Mouse (Mus musculus): Measurements from ENCODE around the gene Gm42372. TPM values are rescaled to one million over a fixed set of nuclear protein-coding genes. Genes with fewer than 3 reads are reported as not detected.

Gm42372 gene
- polyA plus RNA-seq, 1 experiment: not detected

- Histone ChIP-seq H3K36me3 (ENCODE audit: control insufficient read depth) (peaks cover 100% of the 10 kb centered on the region), H3K4me1 (ENCODE audit: control insufficient read depth) (no peaks in the 10 kb centered on the region; the same call in 1 of the 2 replicates), H3K9me3 (ENCODE audit: control insufficient read depth, low read length) (no peaks in the 10 kb centered on the region), H3K27me3 (ENCODE audit: control insufficient read depth) (no peaks in the 10 kb centered on the region), H3K4me3 (replicated peaks) (no peak overlapping the region)
- TF ChIP-seq GATA1 (IDR thresholded peaks at IDR 0.05; ENCODE audit: low read length) (no peak), TAL1 (IDR thresholded peaks at IDR 0.05; ENCODE audit: low read length) (no peak)
These were observed 29.2 kb downstream of the Gm42372 start for GRCm38 (mm10) chr7:17011909-17012590.

GRCm38 (mm10) chr7:17015381-17015780, 32.5 kb downstream of the Gm42372 start:
- Histone ChIP-seq H3K4me1 (ENCODE audit: control insufficient read depth) (peaks cover 13% of the 10 kb centered on the region), H3K9me3 (ENCODE audit: control insufficient read depth, low read length) (no peaks in the 10 kb centered on the region), H3K4me3 (replicated peaks) (no peak overlapping the region), H3K27me3 (ENCODE audit: control insufficient read depth) (no peaks in the 10 kb centered on the region), H3K36me3 (ENCODE audit: control insufficient read depth) (peaks cover 97% of the 10 kb centered on the region)
- TF ChIP-seq TAL1 (IDR thresholded peaks at IDR 0.05; ENCODE audit: low read length): no peak
- TF ChIP-seq GATA1 (IDR thresholded peaks at IDR 0.05; ENCODE audit: low read length): no peak

- Histone ChIP-seq H3K9me3 (ENCODE audit: control insufficient read depth, low read length) (no peaks in the 10 kb centered on the region), H3K27me3 (ENCODE audit: control insufficient read depth) (no peaks in the 10 kb centered on the region), H3K4me1 (ENCODE audit: control insufficient read depth) (peaks cover 23% of the 10 kb centered on the region), H3K4me3 (replicated peaks) (no peak overlapping the region), H3K36me3 (ENCODE audit: control insufficient read depth) (peaks cover 97% of the 10 kb centered on the region)
- no peak for TF ChIP-seq GATA1 (IDR thresholded peaks at IDR 0.05; ENCODE audit: low read length)
- TF ChIP-seq TAL1 (IDR thresholded peaks at IDR 0.05; ENCODE audit: low read length): no peak
These were observed 34.1 kb downstream of the Gm42372 start for GRCm38 (mm10) chr7:17017036-17017435.

- no peak for TF ChIP-seq GATA1 (IDR thresholded peaks at IDR 0.05; ENCODE audit: low read length)
- TF ChIP-seq TAL1 (IDR thresholded peaks at IDR 0.05; ENCODE audit: low read length): no peak
- H3K27me3 ChIP-seq (ENCODE audit: control insufficient read depth): no peaks in the 10 kb centered on the region
- peaks cover 97% of the 10 kb centered on the region for H3K36me3 ChIP-seq (ENCODE audit: control insufficient read depth)
- H3K4me1 ChIP-seq (ENCODE audit: control insufficient read depth): peaks cover 28% of the 10 kb centered on the region
- H3K4me3 ChIP-seq (replicated peaks): no peak overlapping the region
- H3K9me3 ChIP-seq (ENCODE audit: control insufficient read depth, low read length): no peaks in the 10 kb centered on the region
These were observed 35.0 kb downstream of the Gm42372 start for GRCm38 (mm10) chr7:17017921-17018320.

- H3K4me3 ChIP-seq (replicated peaks): no peak overlapping the region
- TF ChIP-seq GATA1 (IDR thresholded peaks at IDR 0.05; ENCODE audit: low read length) (no peak), TAL1 (IDR thresholded peaks at IDR 0.05; ENCODE audit: low read length) (no peak)
- no peaks in the 10 kb centered on the region for H3K27me3 ChIP-seq (ENCODE audit: control insufficient read depth)
- H3K9me3 ChIP-seq (ENCODE audit: control insufficient read depth, low read length): no peaks in the 10 kb centered on the region
- peaks cover 97% of the 10 kb centered on the region for H3K36me3 ChIP-seq (ENCODE audit: control insufficient read depth)
- peaks cover 45% of the 10 kb centered on the region for H3K4me1 ChIP-seq (ENCODE audit: control insufficient read depth)
These were observed 36.7 kb downstream of the Gm42372 start for GRCm38 (mm10) chr7:17019426-17020166.

DNA sequence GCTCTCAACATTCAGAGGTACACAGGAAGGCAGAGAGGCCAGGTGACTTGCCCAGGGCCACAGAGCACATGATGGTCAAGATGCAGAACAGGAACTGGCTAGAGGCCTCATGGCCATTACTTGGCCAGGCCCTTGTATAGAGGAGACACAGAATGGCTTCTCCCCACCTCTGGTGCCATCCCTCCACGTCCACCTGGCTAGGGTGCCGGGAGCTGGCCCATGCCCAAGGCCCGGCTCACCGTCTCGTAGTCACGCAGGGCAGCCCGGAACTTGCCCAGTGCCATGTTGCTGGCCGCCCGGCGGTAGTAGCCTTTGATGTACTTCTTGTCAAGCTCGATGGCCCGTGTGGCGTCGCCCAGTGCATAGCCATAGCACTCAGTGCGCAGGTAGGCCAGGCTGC, 39.3 kb downstream of the Gm42372 start:
- no peaks in the 10 kb centered on the region for H3K27me3 ChIP-seq (ENCODE audit: control insufficient read depth)
- H3K4me1 ChIP-seq (ENCODE audit: control insufficient read depth): peaks cover 70% of the 10 kb centered on the region
- no peaks in the 10 kb centered on the region for H3K9me3 ChIP-seq (ENCODE audit: control insufficient read depth, low read length)
- H3K36me3 ChIP-seq (ENCODE audit: control insufficient read depth): peaks cover 86% of the 10 kb centered on the region
- no peak for TF ChIP-seq GATA1 (IDR thresholded peaks at IDR 0.05; ENCODE audit: low read length)
- no peak for TF ChIP-seq TAL1 (IDR thresholded peaks at IDR 0.05; ENCODE audit: low read length)
- no peak overlapping the region for H3K4me3 ChIP-seq (replicated peaks)

GRCm38 (mm10) chr7:17023701-17024100, 40.8 kb downstream of the Gm42372 start:
- no peak overlapping the region for H3K4me3 ChIP-seq (replicated peaks)
- H3K36me3 ChIP-seq (ENCODE audit: control insufficient read depth): peaks cover 74% of the 10 kb centered on the region
- peaks cover 80% of the 10 kb centered on the region for H3K4me1 ChIP-seq (ENCODE audit: control insufficient read depth)

GRCm38 (mm10) chr7:17024141-17024540, 41.3 kb downstream of the Gm42372 start:
- Histone ChIP-seq H3K4me3 (replicated peaks) (no peak overlapping the region), H3K9me3 (ENCODE audit: control insufficient read depth, low read length) (no peaks in the 10 kb centered on the region), H3K4me1 (ENCODE audit: control insufficient read depth) (peaks cover 85% of the 10 kb centered on the region), H3K36me3 (ENCODE audit: control insufficient read depth) (peaks cover 69% of the 10 kb centered on the region), H3K27me3 (ENCODE audit: control insufficient read depth) (no peaks in the 10 kb centered on the region)
- no peak for TF ChIP-seq TAL1 (IDR thresholded peaks at IDR 0.05; ENCODE audit: low read length)
- TF ChIP-seq GATA1 (IDR thresholded peaks at IDR 0.05; ENCODE audit: low read length): no peak

More at GRCm38 (mm10) chr7:17023701-17024100, 40.8 kb downstream of the Gm42372 start:
- no peak for TF ChIP-seq GATA1 (IDR thresholded peaks at IDR 0.05; ENCODE audit: low read length)
- TF ChIP-seq TAL1 (IDR thresholded peaks at IDR 0.05; ENCODE audit: low read length): no peak
- Histone ChIP-seq H3K27me3 (ENCODE audit: control insufficient read depth) (no peaks in the 10 kb centered on the region), H3K9me3 (ENCODE audit: control insufficient read depth, low read length) (no peaks in the 10 kb centered on the region)

DNA sequence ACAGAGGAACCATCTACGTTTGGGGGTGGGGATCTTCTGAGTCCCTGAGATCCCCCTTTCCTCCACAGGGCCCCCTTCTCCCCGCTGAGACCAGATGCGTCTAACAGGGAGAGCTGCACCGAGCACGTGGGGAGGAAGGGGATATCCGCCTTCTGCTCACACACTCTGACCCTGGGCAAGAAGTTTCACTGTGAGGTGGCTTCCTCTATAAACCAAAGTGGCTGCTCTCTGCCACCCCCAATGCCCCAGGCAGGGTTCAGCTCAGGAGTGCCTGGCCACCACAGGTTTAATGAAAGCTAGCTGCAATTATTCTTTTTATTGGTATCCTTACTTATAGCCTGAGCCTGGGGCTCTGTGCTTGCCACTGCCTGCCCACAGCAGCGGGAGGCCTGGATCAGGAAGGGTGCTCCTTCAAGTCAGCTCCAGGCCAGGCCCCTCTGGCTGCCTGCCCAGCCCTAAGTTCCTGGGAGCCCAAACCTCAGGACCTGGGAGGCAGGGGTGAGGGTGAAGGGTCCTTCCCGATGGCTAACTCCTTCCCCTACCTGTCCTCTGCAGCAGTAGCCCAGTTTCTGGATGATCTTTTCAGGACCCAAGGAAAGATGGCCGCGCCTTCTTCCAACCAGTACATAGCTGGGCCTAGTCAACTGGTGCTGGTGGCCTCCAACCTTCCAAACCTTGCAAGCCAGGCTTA, 42.1 kb downstream of the Gm42372 start:
- no peaks in the 10 kb centered on the region for H3K9me3 ChIP-seq (ENCODE audit: control insufficient read depth, low read length)
- peaks cover 63% of the 10 kb centered on the region for H3K36me3 ChIP-seq (ENCODE audit: control insufficient read depth)
- TF ChIP-seq TAL1 (IDR thresholded peaks at IDR 0.05; ENCODE audit: low read length) (no peak), GATA1 (IDR thresholded peaks at IDR 0.05; ENCODE audit: low read length) (no peak)
- H3K27me3 ChIP-seq (ENCODE audit: control insufficient read depth): no peaks in the 10 kb centered on the region
- peaks cover 81% of the 10 kb centered on the region for H3K4me1 ChIP-seq (ENCODE audit: control insufficient read depth)
- H3K4me3 ChIP-seq (replicated peaks): peak overlapping the region; percentile 79

Measured in erythroblast, embryonic 14.5 days (primary cell).